Mouse (Mus musculus) liver, adult 2 months (tissue): ENCODE data around the gene Foxp2. TPM values are rescaled to one million over a fixed set of nuclear protein-coding genes. Genes with fewer than 3 reads are reported as not detected.

ENCODE experiments used
- DNase-seq: peaks from one replicate; pipeline ENCODE4 v3.0.0-alpha.2; 2011; ENCODE audit warnings: low read depth, low spot score; ENCODE audit errors: extremely low read depth
- H3K27ac ChIP-seq: fragments of 200-500 bp; replicated peaks from 2 replicates; pipeline ENCODE4 v1.5.1; 2012; ENCODE audit warnings: low read depth, mild to moderate bottlenecking, control low read depth, inconsistent platforms, low read length; ENCODE audit not compliant: insufficient read depth
- H3K27me3 ChIP-seq: fragments of 200-500 bp; 2 replicates; pipeline ENCODE4 v1.6.1; 2012; ENCODE audit warnings: mild to moderate bottlenecking, moderate library complexity, low read length, inconsistent platforms; ENCODE audit not compliant: control insufficient read depth, insufficient read depth
- H3K36me3 ChIP-seq: fragments of 200-500 bp; 2 replicates; pipeline ENCODE4 v1.6.1; 2012; ENCODE audit warnings: low read length, inconsistent platforms; ENCODE audit not compliant: control insufficient read depth, insufficient read depth
- H3K4me1 ChIP-seq: fragments of 200-500 bp; 2 replicates; pipeline ENCODE4 v1.6.1; 2011; ENCODE audit warnings: low read length; ENCODE audit not compliant: control insufficient read depth, insufficient read depth
- H3K4me3 ChIP-seq: fragments of 200-500 bp; 2 replicates; pipeline ENCODE4 v1.5.1; 2011; ENCODE audit warnings: low read depth, mild to moderate bottlenecking, control low read depth, low read length, moderate library complexity; ENCODE audit not compliant: insufficient read depth
- H3K79me2 ChIP-seq: fragments of 200-500 bp; 2 replicates; pipeline ENCODE4 v1.6.1; 2012; ENCODE audit warnings: inconsistent platforms, mild to moderate bottlenecking, low read length, moderate library complexity; ENCODE audit not compliant: control insufficient read depth, insufficient read depth
- H3K9ac ChIP-seq: fragments of 200-500 bp; 2 replicates; pipeline ENCODE4 v1.6.1; 2012; ENCODE audit warnings: low read depth, mild to moderate bottlenecking, control low read depth, inconsistent platforms, low read length
- CTCF ChIP-seq: fragments of 200-500 bp; IDR thresholded peaks from 2 replicates; pipeline ENCODE4 v1.5.1; 2011; ENCODE audit warnings: low read depth, low read length, control low read depth
- POLR2A ChIP-seq: fragments of 200-500 bp; IDR thresholded peaks from 2 replicates; pipeline ENCODE4 v1.6.1; 2011; ENCODE audit warnings: low read length, control low read depth; ENCODE audit not compliant: insufficient read depth; ENCODE audit errors: extremely low read depth
- WGBS: fragments of 180-500 bp; shearing (Covaris S2); methylation state at CpG from one replicate; pipeline ENCODE4 v1.1.7; 2018; 5-methylcytosine and 5-hydroxymethylcytosine counted together
- polyA plus RNA-seq: library from polyadenylated mRNA; depleted of rRNA; stranded (reverse); fragments of >200 nt; gene quantifications from 2 replicates; pipeline ENCODE4 v1.2.3, GENCODE M21; 2012
- total RNA-seq: library from RNA; depleted of rRNA; stranded (reverse); fragments of >200 nt; gene quantifications from 2 replicates; pipeline ENCODE4 v1.2.3, GENCODE M21; 2014

The Foxp2 gene
- total and polyA plus RNA-seq, 2 experiments, result 1.5 to 7.8 TPM

- Histone ChIP-seq H3K27me3 (no peaks in the 10 kb centered on the region), H3K4me3 (no peak overlapping the region), H3K79me2 (no peaks in the 10 kb centered on the region), H3K36me3 (no peaks in the 10 kb centered on the region), H3K27ac (no peak overlapping the region), H3K4me1 (no peaks in the 10 kb centered on the region), H3K9ac (no peak overlapping the region)
- no peak for DNase-seq
- TF ChIP-seq CTCF (no peak), POLR2A (no peak)
- 89% methylated on average over 1 of the region's 1 CpGs for WGBS
Observed at GRCm38 (mm10) chr6:15008113-15008512, 107.0 kb downstream of the Foxp2 start.

- Histone ChIP-seq H3K4me3 (no peak overlapping the region), H3K79me2 (no peaks in the 10 kb centered on the region), H3K4me1 (no peaks in the 10 kb centered on the region), H3K27me3 (no peaks in the 10 kb centered on the region), H3K27ac (no peak overlapping the region), H3K9ac (no peak overlapping the region), H3K36me3 (no peaks in the 10 kb centered on the region)
- DNase-seq, result no peak
- WGBS, result 83% methylated on average over 3 of the region's 3 CpGs
- TF ChIP-seq CTCF (no peak), POLR2A (no peak)
Observed at GRCm38 (mm10) chr6:15028488-15028887, 127.3 kb downstream of the Foxp2 start.

GRCm38 (mm10) chr6:15029446-15030125, 128.4 kb downstream of the Foxp2 start:
- Histone ChIP-seq H3K79me2 (no peaks in the 10 kb centered on the region), H3K36me3 (no peaks in the 10 kb centered on the region), H3K27ac (no peak overlapping the region), H3K9ac (no peak overlapping the region), H3K4me1 (no peaks in the 10 kb centered on the region), H3K4me3 (no peak overlapping the region), H3K27me3 (no peaks in the 10 kb centered on the region)
- no peak for TF ChIP-seq CTCF
- TF ChIP-seq POLR2A, result no peak
- no peak for DNase-seq
- 46% methylated on average over 7 of the region's 7 CpGs for WGBS

- WGBS, result 82% methylated on average over 1 of the region's 1 CpGs
- Histone ChIP-seq H3K27ac (no peak overlapping the region), H3K36me3 (no peaks in the 10 kb centered on the region), H3K9ac (no peak overlapping the region), H3K4me3 (no peak overlapping the region), H3K4me1 (no peaks in the 10 kb centered on the region), H3K79me2 (no peaks in the 10 kb centered on the region), H3K27me3 (no peaks in the 10 kb centered on the region)
- no peak for DNase-seq
- TF ChIP-seq POLR2A (no peak), CTCF (no peak)
Observed at GRCm38 (mm10) chr6:15063246-15063645, 162.1 kb downstream of the Foxp2 start.

- Histone ChIP-seq H3K4me1 (no peaks in the 10 kb centered on the region), H3K27ac (no peak overlapping the region), H3K9ac (no peak overlapping the region), H3K4me3 (no peak overlapping the region), H3K36me3 (no peaks in the 10 kb centered on the region), H3K27me3 (no peaks in the 10 kb centered on the region), H3K79me2 (no peaks in the 10 kb centered on the region)
- 83% methylated on average over 1 of the region's 1 CpGs for WGBS
- no peak for TF ChIP-seq POLR2A
- TF ChIP-seq CTCF, result no peak
- DNase-seq, result no peak
Observed at GRCm38 (mm10) chr6:15101548-15101947, 200.4 kb downstream of the Foxp2 start.

GRCm38 (mm10) chr6:15120916-15121315, 219.8 kb downstream of the Foxp2 start:
- H3K9ac ChIP-seq, result no peak overlapping the region
- H3K27ac ChIP-seq, result no peak overlapping the region
- no peaks in the 10 kb centered on the region for H3K79me2 ChIP-seq
- no peaks in the 10 kb centered on the region for H3K36me3 ChIP-seq
- H3K27me3 ChIP-seq, result no peaks in the 10 kb centered on the region
- TF ChIP-seq CTCF, result no peak
- TF ChIP-seq POLR2A, result no peak
- WGBS, result 65% methylated on average over 5 of the region's 5 CpGs
- no peak for DNase-seq
- no peak overlapping the region for H3K4me3 ChIP-seq
- no peaks in the 10 kb centered on the region for H3K4me1 ChIP-seq
